Mouse (Mus musculus): ENCODE results near the gene Txndc8.

Txndc8 gene

DNA sequence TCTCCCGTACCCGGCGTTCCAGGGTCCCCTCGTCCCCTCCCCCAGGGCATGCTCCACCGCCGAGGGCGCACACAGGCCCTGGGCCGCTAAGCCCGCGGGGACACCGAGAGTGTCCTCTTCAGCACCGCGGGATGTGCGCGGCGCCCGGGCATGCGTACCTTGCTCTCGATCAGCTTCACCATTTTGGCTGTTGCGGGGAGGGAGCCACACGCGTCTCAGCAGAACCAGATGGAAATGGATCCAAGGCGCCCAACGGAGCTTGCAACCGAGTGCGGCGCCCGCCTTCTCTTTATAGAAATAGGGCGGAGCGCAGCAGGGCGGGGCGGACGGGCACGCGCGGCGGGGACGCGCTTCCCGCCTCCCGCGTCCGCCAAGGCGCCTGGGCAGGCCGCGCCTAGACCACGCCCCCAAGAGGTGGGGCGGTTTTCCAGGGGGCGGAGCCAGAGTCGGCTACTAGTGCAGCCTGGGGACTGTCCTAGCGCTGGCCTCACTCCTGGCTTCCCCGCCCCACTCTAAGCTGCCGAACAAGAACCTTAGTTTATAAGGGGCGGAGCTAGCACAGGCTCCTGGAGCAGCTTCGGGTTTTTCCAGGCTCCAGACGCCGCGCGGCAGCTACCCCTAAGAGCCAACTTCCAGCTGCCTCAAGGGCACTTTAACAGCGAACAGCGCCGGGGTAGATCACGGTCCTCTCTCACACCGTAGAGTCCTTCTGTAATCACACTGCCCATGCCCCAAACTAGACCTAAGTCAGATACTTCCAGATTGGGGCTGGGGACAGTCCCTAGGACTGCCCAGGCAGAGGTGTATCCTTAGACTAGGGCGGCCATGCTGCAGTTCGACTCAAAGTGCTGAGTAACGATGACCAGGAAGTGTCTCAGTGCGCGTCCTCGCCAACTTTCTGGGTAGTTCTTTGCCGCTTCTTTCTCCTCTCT, 52.6 kb downstream of the Txndc8 start, which contains the start of gene Txn1:
Gene Txn1 (minus strand): TSS at position 383 of the 932 bp plus-strand sequence.
- CTCF ChIA-PET = no interaction called here

DNA sequence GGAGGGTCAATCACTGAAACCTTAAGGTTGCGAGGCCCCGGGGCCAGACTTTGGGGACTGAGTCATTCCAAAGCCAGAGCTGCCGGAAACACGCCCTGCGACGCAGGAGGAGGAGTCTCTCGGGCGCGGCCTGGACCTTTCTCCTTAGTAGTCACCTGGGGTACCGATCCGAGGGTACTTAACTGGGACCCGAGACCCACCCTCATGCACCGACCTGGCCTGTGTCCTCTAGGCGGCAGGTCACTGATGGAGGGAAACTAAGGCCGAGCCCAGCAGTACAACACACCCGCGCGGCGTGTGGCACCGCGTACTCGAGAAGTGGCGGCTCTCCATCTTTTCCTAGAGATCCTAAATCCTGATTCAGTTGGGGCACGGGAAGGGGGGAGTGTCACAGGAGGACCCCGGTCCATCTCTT, 53.4 kb downstream of the Txndc8 start:
- CTCF ChIA-PET = no interaction called here

GRCm38 (mm10) chr4:57954991-57955390, 53.9 kb downstream of the Txndc8 start:
- CTCF ChIA-PET = no interaction called here

GRCm38 (mm10) chr4:57954580-57954979, 54.3 kb downstream of the Txndc8 start:
- CTCF ChIA-PET = no interaction called here

GRCm38 (mm10) chr4:57953796-57954195, 55.1 kb downstream of the Txndc8 start:
- CTCF ChIA-PET = no interaction called here

GRCm38 (mm10) chr4:57952891-57953290, 56.0 kb downstream of the Txndc8 start:
- CTCF ChIA-PET = no interaction called here

DNA sequence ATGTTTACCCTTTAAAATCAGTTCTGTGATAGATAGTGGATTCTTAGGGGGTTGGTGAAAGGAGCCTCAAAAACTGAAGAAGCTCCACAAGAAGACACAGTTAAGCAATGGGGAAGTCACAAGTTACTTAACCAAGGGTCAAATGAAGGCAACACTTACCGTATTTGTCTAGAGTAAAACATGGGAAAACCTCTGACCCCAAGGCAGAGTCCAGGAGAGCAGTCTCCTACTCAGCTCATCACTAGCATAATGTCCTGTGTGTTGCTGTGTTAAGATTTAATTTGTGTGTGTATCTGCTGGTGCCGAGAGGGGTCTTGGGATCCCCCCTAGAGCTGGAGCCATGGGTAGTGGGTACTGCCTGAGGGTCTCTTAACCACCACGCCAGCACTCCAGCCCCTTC, 56.5 kb downstream of the Txndc8 start:
- CTCF ChIA-PET = no interaction called here

- CTCF ChIA-PET = no interaction called here
Measured at GRCm38 (mm10) chr4:57949866-57950265, 59.1 kb downstream of the Txndc8 start.

DNA sequence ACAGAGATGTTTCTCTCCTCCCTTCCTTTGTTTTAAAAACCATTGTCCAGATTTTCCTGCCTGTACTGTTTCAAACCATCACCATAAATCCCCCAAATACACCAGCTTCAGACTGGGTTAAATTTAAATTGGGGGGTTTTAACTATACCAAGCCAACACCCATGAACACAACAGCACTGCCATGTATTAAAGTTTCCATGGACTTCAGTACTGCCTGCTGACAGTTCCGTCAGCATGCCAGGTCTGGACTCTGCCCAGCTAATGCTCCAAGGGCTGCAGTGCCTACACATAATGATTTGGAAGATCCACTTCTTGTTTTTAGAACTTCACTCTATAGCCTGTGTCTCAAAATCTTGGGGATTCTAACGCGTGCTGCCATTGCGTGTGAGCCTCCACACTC, 61.4 kb downstream of the Txndc8 start:
- CTCF ChIA-PET = no interaction called here

DNA sequence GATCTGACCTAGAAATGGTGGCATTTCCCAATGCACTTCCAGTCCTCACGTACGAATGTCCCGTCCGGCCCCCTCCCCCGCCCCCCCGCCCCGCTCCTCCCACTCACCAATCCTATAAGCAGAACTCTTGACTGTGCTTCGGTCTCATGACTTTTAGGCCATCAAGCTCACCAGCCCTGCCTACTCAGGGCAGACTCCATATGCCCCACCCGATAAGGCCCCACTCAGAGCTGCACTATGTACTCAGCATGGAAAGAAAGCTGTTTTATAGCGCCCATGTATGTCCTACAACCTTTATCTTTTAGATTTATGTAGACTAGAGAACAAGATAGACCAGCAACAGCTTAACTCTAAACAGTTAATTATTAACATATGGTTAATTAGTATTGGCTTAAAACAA, 61.9 kb downstream of the Txndc8 start:
- CTCF ChIA-PET = interaction anchor here (0.6 kb wide), 1 partner anchor 25 kb away, joined by 3 read pairs; no protein-coding TSS in a partner anchor

GRCm38 (mm10) chr4:57942892-57943291, 66.0 kb downstream of the Txndc8 start:
- CTCF ChIA-PET = no interaction called here

DNA sequence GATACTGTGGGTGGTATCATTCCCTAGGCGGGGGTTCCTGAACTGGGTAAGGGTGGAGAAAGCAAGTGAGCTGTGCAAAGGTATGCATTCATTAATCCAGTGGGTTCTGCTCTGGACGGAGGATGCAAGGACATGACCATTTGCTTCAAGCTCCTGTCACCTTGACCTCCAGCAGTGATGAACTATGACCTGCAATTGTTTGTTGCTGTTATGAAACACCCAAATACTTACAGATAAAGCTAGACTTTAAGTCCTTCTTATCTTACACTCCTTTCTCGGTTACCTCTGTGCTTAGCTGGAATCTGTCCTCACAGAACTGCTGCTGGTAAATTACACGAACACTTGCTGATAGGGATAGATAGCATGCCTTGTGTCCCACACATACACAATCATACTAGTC, 68.3 kb downstream of the Txndc8 start:
- CTCF ChIA-PET = interaction anchor here (0.7 kb wide), 1 partner anchor 171 kb away, joined by 4 read pairs; no protein-coding TSS in a partner anchor

DNA sequence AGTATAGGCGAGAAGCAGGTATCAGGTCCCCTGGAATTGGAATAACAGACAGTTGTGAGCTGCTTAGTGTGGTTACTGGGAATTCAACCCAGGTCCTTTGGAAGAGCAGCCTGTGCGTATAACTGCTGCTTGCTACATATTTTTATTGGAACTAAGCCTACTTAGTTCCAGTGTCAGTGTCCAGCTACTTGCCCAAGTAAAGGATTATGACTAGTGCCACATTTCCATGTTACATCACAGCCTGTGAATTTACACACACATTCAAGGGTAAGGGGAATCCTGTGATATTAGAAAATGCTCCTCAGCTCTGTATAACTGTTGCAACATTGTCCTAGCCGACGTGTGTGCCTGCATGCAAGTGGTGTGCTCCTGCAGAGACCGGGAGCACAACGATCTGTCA, 71.6 kb downstream of the Txndc8 start:
- CTCF ChIA-PET = no interaction called here

DNA sequence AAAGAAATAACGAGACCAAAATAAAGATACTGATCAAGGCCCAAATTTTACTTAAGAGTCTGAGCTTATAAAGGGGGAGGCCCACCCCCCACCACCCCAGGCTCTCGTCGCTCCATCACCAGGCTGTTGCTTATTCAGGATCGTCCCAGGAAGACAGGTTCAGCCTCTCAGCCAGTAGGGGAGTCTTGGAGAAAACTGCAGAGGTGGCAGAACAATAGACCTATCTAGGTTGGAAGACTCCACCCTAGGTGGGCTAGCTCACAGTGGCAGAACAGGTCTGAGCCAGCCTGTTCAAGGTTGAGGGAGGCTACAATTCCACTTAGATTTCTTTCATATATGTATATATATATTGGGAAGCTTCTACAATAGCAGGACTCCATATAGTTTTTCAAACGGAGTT, 74.7 kb downstream of the Txndc8 start:
- CTCF ChIA-PET = no interaction called here
